Mouse (Mus musculus) thymus, adult 18-20 months (tissue): ENCODE data around the gene Etv6.

Experiments used
- DNase-seq, 2 experiments: peaks; one replicate each; pipeline ENCODE4 v3.0.0; 2022; ENCODE audit warnings: mixed read lengths in 2 of 2

Gene Etv6

GRCm38 (mm10) chr6:134144231-134145130, 109.0 kb downstream of the Etv6 start:
- no peak for DNase-seq

- peak in 1 of 2 experiments; percentile 19 for DNase-seq
Observed at GRCm38 (mm10) chr6:134147596-134148442, 112.3 kb downstream of the Etv6 start.

DNA sequence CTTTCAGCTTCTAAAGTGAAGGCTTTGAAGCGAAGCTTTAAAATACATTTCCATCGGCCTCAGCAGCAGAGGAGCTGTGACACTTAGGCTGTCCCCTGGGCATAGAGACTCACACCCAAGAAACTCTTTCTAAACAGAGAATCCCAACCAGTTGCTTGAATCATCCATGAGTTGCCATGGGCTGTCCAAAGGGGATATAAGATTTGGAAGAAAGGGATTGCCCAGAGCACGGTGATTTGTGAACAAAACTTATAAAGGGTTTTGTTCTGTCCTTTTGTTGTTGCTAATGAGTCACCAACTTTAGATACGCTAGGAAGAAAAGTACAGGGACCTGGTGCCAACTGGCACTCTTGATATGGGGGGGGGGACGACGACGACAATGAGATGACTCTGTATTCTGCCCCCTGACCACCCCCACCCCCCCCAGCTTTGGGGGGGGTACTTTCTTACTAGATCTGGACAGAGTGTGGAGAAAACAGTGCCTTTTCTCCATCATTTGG, 113.0 kb downstream of the Etv6 start:
- no peak for DNase-seq

GRCm38 (mm10) chr6:134149606-134150005, 114.1 kb downstream of the Etv6 start:
- DNase-seq, result no peak

- DNase-seq, result no peak
Observed at GRCm38 (mm10) chr6:134151022-134151680, 115.7 kb downstream of the Etv6 start.

DNA sequence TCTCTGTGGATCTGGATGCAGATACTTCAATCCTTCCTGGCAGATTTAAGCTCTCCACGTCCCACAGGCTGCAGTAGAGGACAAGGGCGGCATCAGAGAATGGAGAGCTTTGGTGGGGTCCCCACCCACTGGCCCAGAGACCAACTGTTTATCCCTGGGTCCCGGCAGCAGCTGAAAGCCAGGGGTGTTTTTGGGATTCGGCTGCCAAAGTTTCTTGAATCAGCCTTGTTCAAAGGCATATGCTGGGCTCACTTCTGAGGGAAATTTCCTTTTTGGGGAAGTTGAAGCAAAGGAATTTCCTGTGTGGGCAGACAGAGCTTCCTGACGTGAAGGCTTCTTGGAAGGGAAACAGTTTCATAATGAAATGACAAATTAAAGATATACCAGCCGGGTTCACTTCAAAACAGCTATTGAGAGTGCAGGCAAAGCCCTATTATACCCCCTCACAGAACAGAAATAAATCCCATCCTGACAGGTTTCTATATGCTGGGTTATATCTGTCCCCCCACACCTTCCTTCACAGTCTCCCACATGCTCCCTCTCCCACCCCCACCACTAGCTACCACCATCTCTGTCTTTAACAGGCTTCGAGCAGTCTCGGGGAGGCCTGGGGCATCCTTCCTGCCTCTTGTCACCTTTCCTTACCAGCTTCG, 116.5 kb downstream of the Etv6 start:
- DNase-seq, result no peak

GRCm38 (mm10) chr6:134152539-134152938, 117.0 kb downstream of the Etv6 start:
- DNase-seq, result no peak

- DNase-seq, result no peak
Observed at GRCm38 (mm10) chr6:134154746-134155145, 119.2 kb downstream of the Etv6 start.

- DNase-seq, result no peak
Observed at GRCm38 (mm10) chr6:134155900-134156623, 120.6 kb downstream of the Etv6 start.

GRCm38 (mm10) chr6:134157533-134158115, 122.1 kb downstream of the Etv6 start:
- no peak for DNase-seq

GRCm38 (mm10) chr6:134158201-134158600, 122.7 kb downstream of the Etv6 start:
- DNase-seq, result no peak

GRCm38 (mm10) chr6:134159672-134160071, 124.2 kb downstream of the Etv6 start:
- no peak for DNase-seq

GRCm38 (mm10) chr6:134161040-134161439, 125.5 kb downstream of the Etv6 start:
- no peak for DNase-seq

DNA sequence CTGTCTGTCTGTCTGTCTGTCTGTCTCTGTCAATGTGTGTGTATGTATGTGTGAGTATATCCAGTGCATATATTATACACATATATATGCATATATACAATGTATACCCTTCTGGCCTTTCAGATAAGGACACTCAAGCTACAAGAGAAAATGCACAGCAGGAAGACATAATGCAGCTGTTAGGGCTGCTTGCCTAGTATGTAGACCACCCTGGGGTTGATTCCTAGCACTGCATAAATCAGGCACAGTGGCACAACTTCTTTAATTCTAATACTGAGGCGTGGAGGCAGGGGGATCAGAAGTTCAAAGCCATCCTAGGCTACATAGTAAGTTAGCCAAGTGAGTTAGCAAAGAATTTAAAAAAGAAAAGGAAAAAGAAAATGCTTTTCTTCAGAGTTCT, 127.8 kb downstream of the Etv6 start:
- no peak for DNase-seq

GRCm38 (mm10) chr6:134164356-134164755, 128.9 kb downstream of the Etv6 start:
- DNase-seq, result no peak

- DNase-seq, result no peak
Observed at GRCm38 (mm10) chr6:134165012-134165411, 129.5 kb downstream of the Etv6 start.

- DNase-seq, result no peak
Observed at GRCm38 (mm10) chr6:134167963-134168362, 132.5 kb downstream of the Etv6 start.

DNA sequence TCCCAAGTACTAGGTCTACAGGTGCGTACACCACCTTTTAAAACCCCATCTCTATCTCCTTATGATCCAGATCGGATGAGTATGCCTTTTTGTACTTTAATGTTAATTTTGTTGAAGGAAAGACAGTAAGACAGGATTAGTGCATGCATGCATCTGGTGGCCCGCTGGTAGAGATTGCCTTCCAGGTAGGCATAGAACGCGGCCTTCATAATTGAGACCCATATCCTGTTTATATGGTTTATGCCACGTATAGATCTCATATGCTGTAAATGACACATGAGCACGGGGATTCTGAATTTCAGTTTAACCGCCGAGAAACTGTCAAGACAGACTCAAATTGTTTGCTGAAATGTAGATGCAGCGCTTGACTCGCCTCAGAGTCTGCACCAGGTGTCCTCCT, 133.3 kb downstream of the Etv6 start:
- DNase-seq, result no peak

- DNase-seq, result no peak
Observed at GRCm38 (mm10) chr6:134171235-134171634, 135.7 kb downstream of the Etv6 start.

GRCm38 (mm10) chr6:134171906-134172728, 136.6 kb downstream of the Etv6 start:
- no peak for DNase-seq
